Mouse (Mus musculus): ENCODE measurements around the gene Jam2. TPM values are rescaled to one million over a fixed set of nuclear protein-coding genes. Genes with fewer than 3 reads are reported as not detected.

The Jam2 gene
- polyA plus RNA-seq, 1 experiment: 16.6 TPM

DNA sequence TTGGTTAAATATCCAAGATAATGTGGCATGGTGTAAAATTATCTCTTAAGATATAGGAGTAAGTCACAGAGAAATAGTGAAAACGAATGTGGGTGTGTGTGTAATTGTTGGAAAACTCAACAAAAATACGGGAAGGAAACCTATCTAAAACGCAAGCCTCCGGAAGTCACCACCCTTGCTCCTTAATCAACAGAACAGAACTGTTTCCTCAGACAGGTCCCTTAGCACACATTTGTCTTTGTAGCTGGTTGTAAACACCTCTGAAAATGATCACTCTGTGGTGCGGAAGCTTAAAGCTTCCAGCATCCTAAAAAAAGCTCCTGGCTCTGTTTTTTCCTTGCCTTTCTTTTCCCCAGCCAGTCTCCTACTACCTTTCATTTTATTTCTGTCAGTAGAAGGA is 30.9 kb downstream of the Jam2 start:
- TF ChIP-seq CTCF (IDR thresholded peaks at IDR 0.05; ENCODE audit: insufficient read depth, low read length) (no peak), POLR2A (IDR thresholded peaks at IDR 0.05; ENCODE audit: borderline replicate concordance, extremely low read depth, low read depth, low read length) (no peak)
- no peak for DNase-seq
- Histone ChIP-seq H3K4me1 (ENCODE audit: control insufficient read depth, insufficient read depth, low read length) (peaks cover 8% of the 10 kb centered on the region), H3K4me3 (replicated peaks; ENCODE audit: extremely low read depth, low read depth, low read length) (no peak overlapping the region)
- 39% methylated on average over 5 of the region's 5 CpGs for WGBS

GRCm38 (mm10) chr16:84806175-84806574 is 32.3 kb downstream of the Jam2 start:
- Histone ChIP-seq H3K4me3 (replicated peaks; ENCODE audit: extremely low read depth, low read depth, low read length) (no peak overlapping the region), H3K4me1 (ENCODE audit: control insufficient read depth, insufficient read depth, low read length) (peaks cover 8% of the 10 kb centered on the region)
- TF ChIP-seq POLR2A (IDR thresholded peaks at IDR 0.05; ENCODE audit: borderline replicate concordance, extremely low read depth, low read depth, low read length) (no peak), CTCF (IDR thresholded peaks at IDR 0.05; ENCODE audit: insufficient read depth, low read length) (no peak)
- 90% methylated on average over 3 of the region's 3 CpGs for WGBS
- DNase-seq: no peak

- WGBS: 88% methylated on average over 7 of the region's 7 CpGs
- TF ChIP-seq POLR2A (IDR thresholded peaks at IDR 0.05; ENCODE audit: borderline replicate concordance, extremely low read depth, low read depth, low read length) (no peak), CTCF (IDR thresholded peaks at IDR 0.05; ENCODE audit: insufficient read depth, low read length) (no peak)
- H3K4me3 ChIP-seq (replicated peaks; ENCODE audit: extremely low read depth, low read depth, low read length): no peak overlapping the region
- no peak for DNase-seq
- H3K4me1 ChIP-seq (ENCODE audit: control insufficient read depth, insufficient read depth, low read length): peaks cover 3% of the 10 kb centered on the region; the same call in 1 of the 2 replicates
Measured at GRCm38 (mm10) chr16:84807874-84808273, 34.0 kb downstream of the Jam2 start.

- no peak for TF ChIP-seq CTCF (IDR thresholded peaks at IDR 0.05; ENCODE audit: insufficient read depth, low read length)
- no peak for TF ChIP-seq POLR2A (IDR thresholded peaks at IDR 0.05; ENCODE audit: borderline replicate concordance, extremely low read depth, low read depth, low read length)
- H3K4me1 ChIP-seq (ENCODE audit: control insufficient read depth, insufficient read depth, low read length): no peaks in the 10 kb centered on the region; the same call in 1 of the 2 replicates
- no peak for DNase-seq
- no peak overlapping the region for H3K4me3 ChIP-seq (replicated peaks; ENCODE audit: extremely low read depth, low read depth, low read length)
- 76% methylated on average over 1 of the region's 1 CpGs for WGBS
Measured at GRCm38 (mm10) chr16:84810254-84810653, 36.3 kb downstream of the Jam2 start.

DNA sequence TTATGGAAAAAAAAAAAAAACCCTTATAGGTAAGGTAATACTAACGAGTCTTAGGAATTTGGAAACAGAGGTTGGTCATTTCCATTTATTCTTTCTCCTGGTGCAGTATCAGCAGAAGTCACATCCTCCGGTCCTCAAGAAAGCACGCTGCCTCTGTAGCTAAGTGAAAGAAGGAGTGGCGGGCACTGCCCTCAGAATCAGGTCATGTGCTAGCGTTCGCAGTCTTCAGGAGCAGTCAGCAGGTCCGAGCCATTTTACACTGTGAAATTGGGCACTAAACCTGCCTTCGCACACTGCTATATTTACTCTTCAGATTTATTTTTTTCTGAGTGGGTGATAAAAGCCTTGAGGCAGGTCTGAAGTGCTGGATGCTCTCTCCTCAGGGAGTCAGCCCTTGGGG is 39.9 kb downstream of the Jam2 start:
- 69% methylated on average over 8 of the region's 8 CpGs for WGBS
- Histone ChIP-seq H3K4me3 (replicated peaks; ENCODE audit: extremely low read depth, low read depth, low read length) (no peak overlapping the region), H3K4me1 (ENCODE audit: control insufficient read depth, insufficient read depth, low read length) (no peaks in the 10 kb centered on the region)
- DNase-seq: no peak
- TF ChIP-seq CTCF (IDR thresholded peaks at IDR 0.05; ENCODE audit: insufficient read depth, low read length) (no peak), POLR2A (IDR thresholded peaks at IDR 0.05; ENCODE audit: borderline replicate concordance, extremely low read depth, low read depth, low read length) (no peak)

DNA sequence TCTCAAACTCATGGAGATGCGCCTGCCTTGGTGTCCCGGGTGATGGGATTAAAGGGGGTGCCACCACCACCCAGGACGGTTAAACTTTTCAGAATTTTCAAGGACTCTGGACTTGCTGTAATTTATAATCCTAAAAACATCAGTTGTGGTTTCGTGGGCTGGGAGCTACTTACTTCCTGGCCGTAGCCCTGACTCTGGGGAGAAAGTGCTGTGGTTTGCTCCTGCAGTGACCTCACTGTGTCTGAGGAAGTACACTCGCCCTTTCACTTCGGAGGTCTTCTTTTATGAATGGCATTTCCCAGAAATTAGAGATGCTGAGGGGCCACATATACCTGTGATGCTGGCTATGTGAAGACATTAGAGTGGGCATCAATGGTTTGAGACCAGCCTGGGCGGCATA is 40.6 kb downstream of the Jam2 start:
- DNase-seq: no peak
- TF ChIP-seq POLR2A (IDR thresholded peaks at IDR 0.05; ENCODE audit: borderline replicate concordance, extremely low read depth, low read depth, low read length): no peak
- no peak for TF ChIP-seq CTCF (IDR thresholded peaks at IDR 0.05; ENCODE audit: insufficient read depth, low read length)
- 68% methylated on average over 8 of the region's 8 CpGs for WGBS
- Histone ChIP-seq H3K4me3 (replicated peaks; ENCODE audit: extremely low read depth, low read depth, low read length) (no peak overlapping the region), H3K4me1 (ENCODE audit: control insufficient read depth, insufficient read depth, low read length) (no peaks in the 10 kb centered on the region)

DNA sequence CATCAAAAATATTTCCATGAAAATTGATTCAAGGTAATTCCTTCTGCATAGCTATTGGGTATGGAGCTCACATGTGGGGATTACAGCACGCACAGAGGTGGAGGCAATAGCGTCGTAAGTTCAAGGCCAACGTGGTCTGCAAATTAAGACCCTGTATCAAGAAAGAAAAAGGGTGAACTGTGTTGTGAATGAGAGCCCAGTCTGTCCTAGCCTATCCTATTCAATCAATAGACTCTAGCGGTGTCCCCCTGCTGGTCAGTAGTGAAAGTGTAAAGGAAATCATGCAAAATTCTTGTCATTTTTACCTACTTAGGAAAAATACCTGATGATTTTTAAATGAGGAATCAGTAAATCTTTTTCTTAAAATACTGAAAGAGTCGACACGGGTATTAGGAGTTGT is 43.5 kb downstream of the Jam2 start:
- no peak for DNase-seq
- no peaks in the 10 kb centered on the region for H3K4me1 ChIP-seq (ENCODE audit: control insufficient read depth, insufficient read depth, low read length)
- no peak overlapping the region for H3K4me3 ChIP-seq (replicated peaks; ENCODE audit: extremely low read depth, low read depth, low read length)
- TF ChIP-seq CTCF (IDR thresholded peaks at IDR 0.05; ENCODE audit: insufficient read depth, low read length): no peak
- TF ChIP-seq POLR2A (IDR thresholded peaks at IDR 0.05; ENCODE audit: borderline replicate concordance, extremely low read depth, low read depth, low read length): no peak
- 34% methylated on average over 7 of the region's 7 CpGs for WGBS

DNA sequence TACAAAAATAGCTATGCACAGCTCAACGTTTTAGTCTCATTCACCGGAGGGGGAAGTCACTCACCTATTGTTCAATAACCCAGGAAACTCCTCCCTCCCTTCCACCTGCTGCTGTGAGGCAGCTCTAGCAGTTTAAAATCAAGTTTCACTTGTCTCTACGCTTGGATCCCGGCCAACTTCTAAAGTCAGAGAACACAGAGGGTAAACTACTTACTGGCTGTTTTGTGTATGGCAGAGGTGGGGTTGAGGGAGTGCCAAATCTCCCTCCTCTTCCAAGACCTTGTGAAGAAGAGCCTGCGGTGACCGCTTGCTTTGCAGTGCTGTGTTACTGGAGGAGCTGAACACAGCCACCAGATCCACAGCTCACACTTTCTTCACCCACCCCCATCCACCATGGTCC is 51.1 kb downstream of the Jam2 start:
- 26% methylated on average over 6 of the region's 6 CpGs for WGBS
- no peak for TF ChIP-seq CTCF (IDR thresholded peaks at IDR 0.05; ENCODE audit: insufficient read depth, low read length)
- TF ChIP-seq POLR2A (IDR thresholded peaks at IDR 0.05; ENCODE audit: borderline replicate concordance, extremely low read depth, low read depth, low read length): no peak
- peaks cover 4% of the 10 kb centered on the region; the same call in 1 of the 2 replicates for H3K4me1 ChIP-seq (ENCODE audit: control insufficient read depth, insufficient read depth, low read length)
- H3K4me3 ChIP-seq (replicated peaks; ENCODE audit: extremely low read depth, low read depth, low read length): no peak overlapping the region
- peak; percentile 25 for DNase-seq

- TF ChIP-seq CTCF (IDR thresholded peaks at IDR 0.05; ENCODE audit: insufficient read depth, low read length): no peak
- Histone ChIP-seq H3K4me1 (ENCODE audit: control insufficient read depth, insufficient read depth, low read length) (no peaks in the 10 kb centered on the region), H3K4me3 (replicated peaks; ENCODE audit: extremely low read depth, low read depth, low read length) (no peak overlapping the region)
- no peak for DNase-seq
- 69% methylated on average over 5 of the region's 5 CpGs for WGBS
Measured at GRCm38 (mm10) chr16:84831696-84832095, 57.8 kb downstream of the Jam2 start.

- TF ChIP-seq CTCF (IDR thresholded peaks at IDR 0.05; ENCODE audit: insufficient read depth, low read length): no peak
- TF ChIP-seq POLR2A (IDR thresholded peaks at IDR 0.05; ENCODE audit: borderline replicate concordance, extremely low read depth, low read depth, low read length): no peak
- 82% methylated on average over 5 of the region's 5 CpGs for WGBS
- DNase-seq: no peak
- H3K4me1 ChIP-seq (ENCODE audit: control insufficient read depth, insufficient read depth, low read length): no peaks in the 10 kb centered on the region
- no peak overlapping the region for H3K4me3 ChIP-seq (replicated peaks; ENCODE audit: extremely low read depth, low read depth, low read length)
Measured at GRCm38 (mm10) chr16:84832736-84833135, 58.8 kb downstream of the Jam2 start.

Measured in lung, adult 2 months (tissue).